Mouse (Mus musculus): ENCODE data around the gene Szrd1.

DNA sequence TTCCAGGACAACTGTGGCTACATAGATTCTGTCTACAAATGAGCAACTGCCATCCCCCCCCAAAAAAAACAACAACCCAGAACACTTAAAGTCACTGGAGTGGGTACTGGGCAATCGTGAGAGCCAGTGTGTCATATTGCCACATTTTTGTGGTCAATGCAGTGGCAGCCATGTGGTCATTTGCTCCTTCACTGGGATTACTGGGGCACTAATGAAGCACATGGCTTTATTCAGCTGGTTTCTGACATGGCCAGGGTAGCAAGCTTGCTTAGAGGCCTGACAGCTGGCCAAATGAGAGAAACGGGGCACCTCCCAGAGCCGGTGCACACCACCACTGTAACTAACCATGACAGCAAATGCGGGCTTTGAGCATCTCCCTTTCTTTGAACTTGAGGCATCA lies 38.9 kb upstream of the Szrd1 start:
- TF ChIP-seq GATA1 (IDR thresholded peaks at IDR 0.05; ENCODE audit: low read length) (no peak), TAL1 (IDR thresholded peaks at IDR 0.05; ENCODE audit: low read length) (no peak)
